Mouse (Mus musculus) heart, embryonic 15.5 days (tissue): ENCODE measurements around the gene Nup210. TPM values are rescaled to one million over a fixed set of nuclear protein-coding genes. Genes with fewer than 3 reads are reported as not detected.

Experiments used
- ATAC-seq: fragments of 200-750 bp; cut with Nextera tagmentation; replicated peaks from 2 replicates; pipeline ENCODE4 v1.8.0; 2017; ENCODE audit warnings: low read depth, moderate TSS enrichment; ENCODE audit not compliant: insufficient number of reproducible peaks, insufficient read depth, low FRiP score
- H3K27ac ChIP-seq: fragments of 300-500 bp; sonication (generic); 2 replicates; pipeline ENCODE4 v1.5.1; 2015; ENCODE audit warnings: mild to moderate bottlenecking, inconsistent platforms
- H3K27me3 ChIP-seq: fragments of 300-500 bp; sonication (generic); 2 replicates; pipeline ENCODE4 v1.6.1; 2015; ENCODE audit warnings: inconsistent platforms
- H3K36me3 ChIP-seq: fragments of 300-500 bp; sonication (generic); 2 replicates; pipeline ENCODE4 v1.6.1; 2015; ENCODE audit warnings: mild to moderate bottlenecking, inconsistent platforms
- H3K4me1 ChIP-seq: fragments of 300-500 bp; sonication (generic); replicated peaks from 2 replicates; pipeline ENCODE4 v1.6.1; 2015; ENCODE audit warnings: inconsistent platforms
- H3K4me2 ChIP-seq: fragments of 300-500 bp; sonication (generic); 2 replicates; pipeline ENCODE4 v1.6.1; 2015; ENCODE audit warnings: inconsistent platforms, mild to moderate bottlenecking, moderate library complexity
- H3K4me3 ChIP-seq: fragments of 300-500 bp; sonication (generic); 2 replicates; pipeline ENCODE4 v1.5.1; 2015; ENCODE audit warnings: mild to moderate bottlenecking, inconsistent platforms
- H3K9ac ChIP-seq: fragments of 300-500 bp; sonication (generic); 2 replicates; pipeline ENCODE4 v1.6.1; 2015; ENCODE audit warnings: mild to moderate bottlenecking, inconsistent platforms
- H3K9me3 ChIP-seq: fragments of 300-500 bp; sonication (generic); replicated peaks from 2 replicates; pipeline ENCODE4 v1.6.1; 2016; ENCODE audit warnings: inconsistent platforms
- WGBS: fragments of 180-500 bp; shearing (Covaris S2); methylation state at CpG from one replicate; pipeline ENCODE4 v1.1.7; 2015; ENCODE audit warnings: mixed read lengths; 5-methylcytosine and 5-hydroxymethylcytosine counted together
- polyA plus RNA-seq: library from polyadenylated mRNA; unstranded; fragments of >200 nt; fragmentation: Nextera tagmentation; extraction: Ambion mirVana; gene quantifications from 2 replicates; pipeline ENCODE4 v1.2.1, GENCODE M21; 2015

The Nup210 gene
- polyA plus RNA-seq, 1 experiment from 2014 or later: 6.2 TPM

DNA sequence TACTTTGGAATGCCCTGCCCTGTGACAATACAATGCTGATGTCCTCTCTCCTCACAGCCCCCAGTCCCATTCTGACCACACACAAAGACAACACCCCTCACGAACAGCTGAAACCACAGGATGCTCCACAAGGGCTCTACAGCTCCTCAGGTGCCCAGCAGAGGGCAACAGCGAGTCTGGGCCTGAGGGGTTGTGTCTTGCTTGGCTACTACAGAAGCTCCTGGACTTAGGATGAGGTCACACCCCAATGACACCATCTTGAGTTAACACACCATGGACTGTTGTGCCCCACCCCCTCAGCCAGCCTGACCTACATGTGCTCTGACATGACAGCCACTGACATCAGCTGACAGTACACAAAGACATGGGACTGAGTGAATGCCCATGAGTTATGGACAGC, 56.9 kb downstream of the Nup210 start:
- Histone ChIP-seq H3K9ac (no peak overlapping the region), H3K4me1 (peaks cover 7% of the 10 kb centered on the region; the same call in 1 of the 2 replicates), H3K4me2 (no peak overlapping the region), H3K4me3 (no peak overlapping the region), H3K9me3 (no peaks in the 10 kb centered on the region), H3K27me3 (no peaks in the 10 kb centered on the region), H3K36me3 (0 out of 2 replicates have a peak, but pooled peaks cover 5% of the 10 kb centered on the region), H3K27ac (no peak overlapping the region)
- ATAC-seq: 0 out of 2 replicates have a peak, but pooled peaks have one; percentile 20
- WGBS: 55% methylated on average over 2 of the region's 2 CpGs

DNA sequence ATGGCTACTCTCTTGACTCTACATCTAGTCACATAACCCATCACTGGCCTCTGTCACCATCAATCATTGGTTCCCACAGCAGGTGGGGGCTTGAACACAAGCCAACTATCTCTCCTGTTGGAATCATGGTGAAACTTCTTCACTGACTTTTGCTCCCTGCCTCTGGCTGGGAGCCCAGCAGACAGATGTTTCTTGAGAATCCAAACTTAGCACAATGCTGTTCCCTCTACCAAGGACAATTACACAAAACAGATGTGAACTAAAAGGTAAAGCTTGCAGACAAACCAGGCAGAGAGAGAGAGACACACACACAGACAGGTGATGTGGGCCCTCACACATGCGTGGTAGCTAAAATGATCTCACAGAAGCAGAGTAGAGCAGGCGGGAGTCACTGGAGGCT, 58.6 kb downstream of the Nup210 start:
- Histone ChIP-seq H3K9me3 (no peaks in the 10 kb centered on the region), H3K4me1 (peaks cover 7% of the 10 kb centered on the region; the same call in 1 of the 2 replicates), H3K27ac (no peak overlapping the region), H3K4me3 (no peak overlapping the region), H3K27me3 (no peaks in the 10 kb centered on the region), H3K9ac (no peak overlapping the region), H3K4me2 (no peak overlapping the region), H3K36me3 (peaks cover 9% of the 10 kb centered on the region; the same call in 1 of the 2 replicates)
- WGBS: 70% methylated on average over 2 of the region's 2 CpGs
- no peak for ATAC-seq

GRCm38 (mm10) chr6:91056348-91056747, 60.3 kb downstream of the Nup210 start:
- no peak for ATAC-seq
- H3K27me3 ChIP-seq: no peaks in the 10 kb centered on the region
- H3K36me3 ChIP-seq: peaks cover 10% of the 10 kb centered on the region; the same call in 1 of the 2 replicates

GRCm38 (mm10) chr6:91052572-91052971, 64.1 kb downstream of the Nup210 start:
- ATAC-seq: no peak
- H3K4me3 ChIP-seq: no peak overlapping the region
- H3K9me3 ChIP-seq: no peaks in the 10 kb centered on the region
- H3K4me2 ChIP-seq: no peak overlapping the region
- WGBS: 95% methylated on average over 4 of the region's 4 CpGs
- H3K36me3 ChIP-seq: peaks cover 10% of the 10 kb centered on the region; the same call in 1 of the 2 replicates
- H3K27ac ChIP-seq: no peak overlapping the region
- no peak overlapping the region for H3K9ac ChIP-seq
- H3K27me3 ChIP-seq: no peaks in the 10 kb centered on the region
- peaks cover 6% of the 10 kb centered on the region for H3K4me1 ChIP-seq

More at GRCm38 (mm10) chr6:91056348-91056747, 60.3 kb downstream of the Nup210 start:
- H3K9ac ChIP-seq: no peak overlapping the region
- no peak overlapping the region for H3K27ac ChIP-seq
- H3K9me3 ChIP-seq: no peaks in the 10 kb centered on the region
- no peak overlapping the region for H3K4me2 ChIP-seq
- H3K4me3 ChIP-seq: no peak overlapping the region
- peaks cover 7% of the 10 kb centered on the region; the same call in 1 of the 2 replicates for H3K4me1 ChIP-seq

DNA sequence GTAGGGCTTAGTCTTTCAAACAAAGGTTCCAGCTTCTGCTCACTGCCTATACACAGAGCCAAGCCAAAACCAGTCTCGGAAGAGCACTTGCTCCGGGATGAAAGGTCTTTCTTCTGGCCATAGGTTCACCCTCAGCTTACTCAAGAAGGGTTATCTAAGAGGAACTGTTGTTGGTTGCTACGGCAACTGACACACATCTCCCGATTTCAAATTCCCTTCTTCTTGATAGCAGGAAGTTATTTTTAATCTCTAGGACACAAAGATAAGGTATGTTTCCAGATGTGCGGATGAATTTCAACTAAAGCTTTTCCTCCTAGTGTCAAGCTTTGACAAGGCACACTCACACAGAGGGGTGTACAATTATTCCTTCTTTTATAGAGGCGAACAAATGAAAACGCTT, 68.6 kb downstream of the Nup210 start:
- Histone ChIP-seq H3K27me3 (no peaks in the 10 kb centered on the region), H3K9me3 (no peaks in the 10 kb centered on the region), H3K9ac (no peak overlapping the region), H3K4me2 (no peak overlapping the region), H3K4me3 (no peak overlapping the region), H3K27ac (no peak overlapping the region), H3K4me1 (peaks cover 41% of the 10 kb centered on the region), H3K36me3 (peaks cover 7% of the 10 kb centered on the region; the same call in 1 of the 2 replicates)
- 57% methylated on average over 7 of the region's 7 CpGs for WGBS
- no peak for ATAC-seq

- 81% methylated on average over 5 of the region's 5 CpGs for WGBS
- no peaks in the 10 kb centered on the region for H3K9me3 ChIP-seq
- no peaks in the 10 kb centered on the region for H3K27me3 ChIP-seq
- no peak overlapping the region for H3K4me3 ChIP-seq
- H3K27ac ChIP-seq: no peak overlapping the region
- H3K9ac ChIP-seq: no peak overlapping the region
- peaks cover 41% of the 10 kb centered on the region for H3K4me1 ChIP-seq
- ATAC-seq: no peak
- no peak overlapping the region for H3K4me2 ChIP-seq
- H3K36me3 ChIP-seq: peaks cover 1% of the 10 kb centered on the region; the same call in 1 of the 2 replicates
Measured at GRCm38 (mm10) chr6:91047434-91047833, 69.2 kb downstream of the Nup210 start.

GRCm38 (mm10) chr6:91046184-91046583, 70.4 kb downstream of the Nup210 start:
- no peak for ATAC-seq
- Histone ChIP-seq H3K4me1 (peaks cover 54% of the 10 kb centered on the region), H3K36me3 (no peaks in the 10 kb centered on the region), H3K27ac (peak overlapping the region; percentile 67), H3K9me3 (no peaks in the 10 kb centered on the region), H3K27me3 (no peaks in the 10 kb centered on the region), H3K9ac (no peak overlapping the region), H3K4me2 (no peak overlapping the region), H3K4me3 (no peak overlapping the region)
- WGBS: 56% methylated on average over 5 of the region's 5 CpGs

DNA sequence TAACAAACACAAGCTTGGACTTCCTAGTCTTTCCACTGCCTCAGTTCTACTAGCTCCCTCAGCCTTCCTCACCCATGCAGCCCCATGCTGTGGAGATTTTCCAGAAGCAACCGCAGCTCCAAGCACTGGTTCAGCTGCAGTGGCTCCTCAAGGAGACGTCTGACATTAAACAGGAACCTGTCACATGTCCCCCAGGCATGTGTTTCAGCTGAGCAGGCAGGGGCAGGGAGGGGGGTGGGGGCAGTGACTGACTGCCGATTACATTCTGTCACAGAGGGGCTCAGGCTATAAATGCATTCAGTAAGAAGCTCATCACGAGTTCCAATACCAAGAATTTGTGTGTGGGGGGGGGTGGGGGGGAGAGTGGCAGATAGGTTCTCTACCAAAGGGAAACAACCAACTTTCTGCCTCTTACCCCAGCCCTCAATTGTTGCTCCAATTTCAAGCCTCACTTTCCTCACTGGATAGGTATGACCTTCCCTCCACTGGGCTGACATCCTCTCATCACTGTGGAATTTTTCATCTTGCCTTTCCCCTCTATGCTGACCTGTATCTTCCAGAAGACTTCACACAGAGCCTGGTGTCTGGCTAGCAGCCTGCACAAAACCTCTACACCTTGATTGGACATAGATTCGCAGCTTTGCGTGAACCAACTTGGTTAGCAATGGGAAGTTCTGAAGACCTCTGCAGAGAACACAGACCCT, 71.8 kb downstream of the Nup210 start:
- Histone ChIP-seq H3K27ac (peak overlapping the region; percentile 67), H3K4me3 (no peak overlapping the region), H3K9ac (no peak overlapping the region), H3K9me3 (no peaks in the 10 kb centered on the region), H3K4me1 (peaks cover 57% of the 10 kb centered on the region), H3K36me3 (no peaks in the 10 kb centered on the region), H3K27me3 (no peaks in the 10 kb centered on the region), H3K4me2 (peak overlapping the region; percentile 14; the same call in 1 of the 2 replicates)
- ATAC-seq: peak; percentile 81
- 29% methylated on average over 6 of the region's 6 CpGs for WGBS

DNA sequence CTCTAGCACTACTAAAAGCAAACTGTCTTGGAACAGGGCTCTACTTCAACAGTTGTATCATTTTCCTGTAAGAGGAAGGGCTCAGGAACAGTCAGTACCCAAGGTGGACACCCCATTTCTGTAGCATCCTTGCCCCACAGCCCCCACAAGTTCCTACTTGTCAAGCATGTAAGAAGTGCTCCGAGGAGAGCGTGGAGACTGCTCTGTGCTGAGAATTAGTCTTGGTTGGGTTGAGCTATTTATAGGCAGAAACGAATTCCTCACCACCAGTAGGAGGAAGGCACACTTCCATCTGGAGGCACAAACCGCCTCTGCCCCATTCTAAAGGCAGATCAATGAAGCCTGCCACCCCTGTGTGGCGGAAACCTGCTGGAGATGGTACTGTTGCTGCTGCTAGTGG, 75.3 kb downstream of the Nup210 start:
- WGBS: 38% methylated on average over 5 of the region's 5 CpGs
- ATAC-seq: no peak
- no peaks in the 10 kb centered on the region for H3K36me3 ChIP-seq
- peaks cover 44% of the 10 kb centered on the region for H3K4me1 ChIP-seq
- no peaks in the 10 kb centered on the region for H3K27me3 ChIP-seq
- no peak overlapping the region; the same call in 1 of the 2 replicates for H3K4me2 ChIP-seq
- H3K9ac ChIP-seq: no peak overlapping the region
- no peaks in the 10 kb centered on the region for H3K9me3 ChIP-seq
- peak overlapping the region; percentile 25; the same call in 1 of the 2 replicates for H3K27ac ChIP-seq
- no peak overlapping the region for H3K4me3 ChIP-seq

DNA sequence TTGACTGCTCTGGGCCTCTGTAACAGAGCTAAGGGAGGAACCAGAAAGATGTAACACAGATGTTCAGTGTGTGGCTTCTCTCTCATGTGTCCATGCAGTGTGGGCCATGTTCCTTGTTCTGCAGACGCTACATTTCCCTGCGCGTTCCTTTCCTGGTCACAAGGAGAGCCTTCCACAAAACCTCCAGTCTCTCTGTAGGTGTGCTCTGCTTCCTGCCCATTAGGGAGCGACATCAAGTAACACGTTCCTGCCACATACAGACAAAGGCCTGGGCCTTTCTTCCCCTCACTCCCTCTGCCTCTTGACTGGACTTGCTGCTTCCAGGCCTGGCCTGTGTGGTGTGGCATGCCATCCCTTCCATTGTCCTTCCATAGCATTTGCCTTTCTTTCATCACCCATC, 88.4 kb downstream of the Nup210 start:
- Histone ChIP-seq H3K9ac (no peak overlapping the region), H3K4me2 (no peak overlapping the region), H3K4me1 (peaks cover 8% of the 10 kb centered on the region; the same call in 1 of the 2 replicates), H3K4me3 (no peak overlapping the region), H3K27me3 (no peaks in the 10 kb centered on the region), H3K9me3 (no peaks in the 10 kb centered on the region), H3K27ac (no peak overlapping the region), H3K36me3 (no peaks in the 10 kb centered on the region)
- ATAC-seq: no peak
- WGBS: 83% methylated on average over 5 of the region's 5 CpGs

DNA sequence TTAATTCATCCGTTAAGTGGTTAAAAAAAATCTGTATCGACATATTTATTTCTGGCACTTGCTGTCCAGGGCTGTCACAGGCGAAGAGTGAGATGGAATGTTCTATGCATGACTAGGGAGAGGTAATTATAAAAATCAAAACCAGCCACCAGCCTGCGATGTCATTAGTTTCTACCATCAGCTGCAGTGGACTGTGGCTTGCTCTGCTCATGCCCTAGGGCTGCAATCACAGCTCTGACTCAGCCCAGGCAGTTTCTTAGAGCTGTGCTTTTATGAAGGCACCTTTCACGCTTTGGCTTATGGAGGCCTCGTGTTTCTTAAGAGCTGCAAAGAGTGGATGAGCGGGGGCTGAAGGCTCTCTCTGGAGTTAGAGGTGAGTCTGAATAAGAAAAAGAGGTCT, 95.8 kb downstream of the Nup210 start:
- no peak overlapping the region for H3K4me2 ChIP-seq
- no peaks in the 10 kb centered on the region for H3K9me3 ChIP-seq
- no peak overlapping the region for H3K4me3 ChIP-seq
- H3K27me3 ChIP-seq: no peaks in the 10 kb centered on the region
- 64% methylated on average over 7 of the region's 7 CpGs for WGBS
- H3K9ac ChIP-seq: no peak overlapping the region
- ATAC-seq: no peak
- H3K4me1 ChIP-seq: peaks cover 9% of the 10 kb centered on the region
- H3K36me3 ChIP-seq: no peaks in the 10 kb centered on the region
- no peak overlapping the region for H3K27ac ChIP-seq
